Mouse (Mus musculus): Measurements from ENCODE around the gene Scn8a.

- TF ChIP-seq CTCF (IDR thresholded peaks at IDR 0.05) = no peak
- TF ChIP-seq EP300 (IDR thresholded peaks at IDR 0.05) = no peak
Observed at GRCm38 (mm10) chr15:101011352-101011751, 141.7 kb downstream of the Scn8a start.

Measured in lung, postnatal 0 days (tissue).